Mouse (Mus musculus): Measurements from ENCODE around the gene Ube2v1. TPM values are rescaled to one million over a fixed set of nuclear protein-coding genes. Genes with fewer than 3 reads are reported as not detected.

Gene Ube2v1
- polyA plus RNA-seq, 1 experiment from 2014 or later = 393 TPM

- WGBS = 88% methylated on average over 5 of the region's 5 CpGs
- Histone ChIP-seq H3K4me3 (ENCODE audit: low read length) (no peak overlapping the region), H3K36me3 (ENCODE audit: control insufficient read depth, insufficient read depth, low read length) (no peaks in the 10 kb centered on the region), H3K9ac (ENCODE audit: low read depth, low read length) (no peak overlapping the region), H3K9me3 (ENCODE audit: control insufficient read depth, low read length) (no peaks in the 10 kb centered on the region), H3K27ac (ENCODE audit: low read depth, low read length) (no peak overlapping the region), H3K4me1 (ENCODE audit: control insufficient read depth, insufficient read depth, low read depth, low read length) (no peaks in the 10 kb centered on the region), H3K27me3 (replicated peaks; ENCODE audit: control insufficient read depth, insufficient read depth, low read length) (no peaks in the 10 kb centered on the region), H3K4me2 (ENCODE audit: low read length) (no peak overlapping the region)
- no peak for ATAC-seq
Observed at GRCm38 (mm10) chr2:167668426-167668825, 36.5 kb upstream of the Ube2v1 start.

- no peak overlapping the region for H3K27ac ChIP-seq (ENCODE audit: low read depth, low read length)
- H3K4me1 ChIP-seq (ENCODE audit: control insufficient read depth, insufficient read depth, low read depth, low read length) = peaks cover 3% of the 10 kb centered on the region
- no peaks in the 10 kb centered on the region for H3K9me3 ChIP-seq (ENCODE audit: control insufficient read depth, low read length)
- H3K4me3 ChIP-seq (ENCODE audit: low read length) = no peak overlapping the region
- H3K27me3 ChIP-seq (replicated peaks; ENCODE audit: control insufficient read depth, insufficient read depth, low read length) = no peaks in the 10 kb centered on the region
- WGBS = 84% methylated on average over 18 of the region's 18 CpGs
- no peak for ATAC-seq
- no peaks in the 10 kb centered on the region for H3K36me3 ChIP-seq (ENCODE audit: control insufficient read depth, insufficient read depth, low read length)
- no peak overlapping the region for H3K9ac ChIP-seq (ENCODE audit: low read depth, low read length)
- no peak overlapping the region for H3K4me2 ChIP-seq (ENCODE audit: low read length)
Observed at GRCm38 (mm10) chr2:167665972-167666713, 34.2 kb upstream of the Ube2v1 start.

- Histone ChIP-seq H3K9me3 (ENCODE audit: control insufficient read depth, low read length) (no peaks in the 10 kb centered on the region), H3K4me2 (ENCODE audit: low read length) (no peak overlapping the region), H3K9ac (ENCODE audit: low read depth, low read length) (no peak overlapping the region), H3K27ac (ENCODE audit: low read depth, low read length) (no peak overlapping the region), H3K4me1 (ENCODE audit: control insufficient read depth, insufficient read depth, low read depth, low read length) (peaks cover 21% of the 10 kb centered on the region), H3K27me3 (replicated peaks; ENCODE audit: control insufficient read depth, insufficient read depth, low read length) (no peaks in the 10 kb centered on the region), H3K4me3 (ENCODE audit: low read length) (no peak overlapping the region), H3K36me3 (ENCODE audit: control insufficient read depth, insufficient read depth, low read length) (no peaks in the 10 kb centered on the region)
- WGBS = 53% methylated on average over 6 of the region's 6 CpGs
- no peak for ATAC-seq
Observed at GRCm38 (mm10) chr2:167662713-167663112, 30.8 kb upstream of the Ube2v1 start.

- Histone ChIP-seq H3K27me3 (replicated peaks; ENCODE audit: control insufficient read depth, insufficient read depth, low read length) (no peaks in the 10 kb centered on the region), H3K36me3 (ENCODE audit: control insufficient read depth, insufficient read depth, low read length) (no peaks in the 10 kb centered on the region), H3K27ac (ENCODE audit: low read depth, low read length) (peak within 1 kb of the TSS; percentile 80), H3K4me2 (ENCODE audit: low read length) (peak within 1 kb of the TSS; percentile 98), H3K4me1 (ENCODE audit: control insufficient read depth, insufficient read depth, low read depth, low read length) (peaks cover 21% of the 10 kb centered on the region), H3K9ac (ENCODE audit: low read depth, low read length) (peak within 1 kb of the TSS; percentile 87), H3K9me3 (ENCODE audit: control insufficient read depth, low read length) (no peaks in the 10 kb centered on the region), H3K4me3 (ENCODE audit: low read length) (peak within 1 kb of the TSS; percentile 77)
- WGBS = under 1% methylated on average over 72 of the region's 110 CpGs
- peak; percentile 96 for ATAC-seq
Observed at GRCm38 (mm10) chr2:167661270-167662203, 29.6 kb upstream of the Ube2v1 start, which contains the start of gene Gm20431. Gene Gm20431, minus strand, starts transcription at chr2:167661496.

- peak overlapping the region; percentile 77 for H3K4me3 ChIP-seq (ENCODE audit: low read length)
- peaks cover 21% of the 10 kb centered on the region for H3K4me1 ChIP-seq (ENCODE audit: control insufficient read depth, insufficient read depth, low read depth, low read length)
- peak overlapping the region; percentile 87 for H3K9ac ChIP-seq (ENCODE audit: low read depth, low read length)
- H3K27ac ChIP-seq (ENCODE audit: low read depth, low read length) = no peak overlapping the region
- ATAC-seq = no peak
- no peaks in the 10 kb centered on the region for H3K36me3 ChIP-seq (ENCODE audit: control insufficient read depth, insufficient read depth, low read length)
- under 1% methylated on average over 12 of the region's 12 CpGs for WGBS
- no peaks in the 10 kb centered on the region for H3K9me3 ChIP-seq (ENCODE audit: control insufficient read depth, low read length)
- H3K27me3 ChIP-seq (replicated peaks; ENCODE audit: control insufficient read depth, insufficient read depth, low read length) = no peaks in the 10 kb centered on the region
- peak overlapping the region; percentile 98 for H3K4me2 ChIP-seq (ENCODE audit: low read length)
Observed at GRCm38 (mm10) chr2:167660611-167660971, 28.7 kb upstream of the Ube2v1 start.

DNA sequence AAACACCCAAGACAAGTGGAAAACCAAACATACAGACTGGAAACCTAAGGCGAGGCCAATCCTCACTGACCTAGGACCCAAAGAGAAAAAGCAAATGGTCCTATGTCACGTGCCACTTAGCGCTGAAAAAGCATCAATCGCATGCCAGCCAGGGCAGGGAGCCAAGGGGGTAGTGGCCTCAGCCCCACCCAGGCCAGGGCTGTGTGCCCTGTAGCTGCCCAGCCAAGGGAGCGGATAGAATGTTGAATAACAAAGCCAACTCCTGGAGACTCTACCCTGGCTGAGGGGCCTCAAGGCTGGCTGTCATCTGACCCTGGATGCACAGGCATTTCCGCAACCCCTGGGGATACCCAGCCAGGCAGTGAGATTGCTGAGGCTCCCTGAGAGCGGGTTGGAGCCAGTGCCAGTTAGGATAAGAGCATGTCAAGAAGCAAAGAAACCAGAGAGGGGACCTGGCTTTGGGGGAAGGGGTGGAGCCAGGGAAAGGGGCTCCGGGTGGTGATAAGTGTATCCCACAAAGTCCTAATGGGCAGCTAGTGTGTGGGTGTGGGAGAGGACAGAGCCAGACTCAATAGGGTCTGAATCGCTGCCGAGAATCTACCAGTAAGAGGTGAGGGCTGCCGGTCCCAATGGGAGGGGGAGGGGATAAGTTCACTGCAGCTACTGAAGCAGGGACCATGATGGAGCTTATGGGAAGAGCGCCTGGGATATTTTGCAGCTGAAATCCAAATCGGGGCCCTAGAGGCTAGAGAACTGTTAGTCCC is 28.1 kb upstream of the Ube2v1 start:
- H3K27me3 ChIP-seq (replicated peaks; ENCODE audit: control insufficient read depth, insufficient read depth, low read length) = no peaks in the 10 kb centered on the region
- peak overlapping the region; percentile 98 for H3K4me2 ChIP-seq (ENCODE audit: low read length)
- no peaks in the 10 kb centered on the region for H3K9me3 ChIP-seq (ENCODE audit: control insufficient read depth, low read length)
- H3K9ac ChIP-seq (ENCODE audit: low read depth, low read length) = peak overlapping the region; percentile 87
- no peak for ATAC-seq
- no peaks in the 10 kb centered on the region for H3K36me3 ChIP-seq (ENCODE audit: control insufficient read depth, insufficient read depth, low read length)
- 17% methylated on average over 13 of the region's 13 CpGs for WGBS
- no peak overlapping the region for H3K27ac ChIP-seq (ENCODE audit: low read depth, low read length)
- peak overlapping the region; percentile 77 for H3K4me3 ChIP-seq (ENCODE audit: low read length)
- H3K4me1 ChIP-seq (ENCODE audit: control insufficient read depth, insufficient read depth, low read depth, low read length) = peaks cover 21% of the 10 kb centered on the region

DNA sequence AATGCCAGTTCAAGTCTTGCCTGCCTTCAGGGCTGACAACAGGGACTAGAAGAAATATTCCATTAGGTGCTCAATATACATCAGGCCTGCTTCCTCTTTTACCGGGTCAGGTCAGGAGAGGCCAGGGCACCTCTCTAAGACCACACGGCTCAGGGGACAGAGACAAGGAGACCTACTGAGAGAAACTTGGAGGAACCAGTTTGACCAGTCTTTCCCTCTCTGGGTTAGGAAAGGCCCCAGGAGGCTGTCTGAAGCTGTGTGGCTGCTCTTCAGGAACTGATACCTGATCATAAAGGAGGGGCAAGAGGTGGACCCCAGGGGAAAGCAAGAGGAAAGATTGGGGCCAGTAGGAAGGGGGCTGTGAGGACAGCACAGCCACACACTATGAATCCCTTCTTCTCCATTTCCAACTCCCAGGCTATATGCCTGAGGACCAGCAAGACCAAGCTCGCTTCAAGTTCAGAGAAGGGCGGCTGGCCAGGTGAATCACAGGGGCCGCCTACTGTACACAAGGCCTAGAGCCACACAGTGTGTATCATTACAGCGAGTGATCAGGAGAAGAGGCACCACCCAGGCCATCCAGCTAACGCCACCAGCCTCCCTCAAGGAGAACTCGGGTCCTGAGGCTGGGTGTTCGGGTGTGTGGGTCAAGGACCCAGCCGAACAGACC is 27.4 kb upstream of the Ube2v1 start:
- Histone ChIP-seq H3K4me3 (ENCODE audit: low read length) (peak overlapping the region; percentile 77), H3K27me3 (replicated peaks; ENCODE audit: control insufficient read depth, insufficient read depth, low read length) (no peaks in the 10 kb centered on the region), H3K9me3 (ENCODE audit: control insufficient read depth, low read length) (no peaks in the 10 kb centered on the region), H3K9ac (ENCODE audit: low read depth, low read length) (peak overlapping the region; percentile 87; the same call in 1 of the 2 replicates), H3K4me1 (ENCODE audit: control insufficient read depth, insufficient read depth, low read depth, low read length) (peaks cover 21% of the 10 kb centered on the region), H3K4me2 (ENCODE audit: low read length) (peak overlapping the region; percentile 98), H3K36me3 (ENCODE audit: control insufficient read depth, insufficient read depth, low read length) (no peaks in the 10 kb centered on the region), H3K27ac (ENCODE audit: low read depth, low read length) (no peak overlapping the region)
- ATAC-seq = no peak
- WGBS = 82% methylated on average over 10 of the region's 10 CpGs

DNA sequence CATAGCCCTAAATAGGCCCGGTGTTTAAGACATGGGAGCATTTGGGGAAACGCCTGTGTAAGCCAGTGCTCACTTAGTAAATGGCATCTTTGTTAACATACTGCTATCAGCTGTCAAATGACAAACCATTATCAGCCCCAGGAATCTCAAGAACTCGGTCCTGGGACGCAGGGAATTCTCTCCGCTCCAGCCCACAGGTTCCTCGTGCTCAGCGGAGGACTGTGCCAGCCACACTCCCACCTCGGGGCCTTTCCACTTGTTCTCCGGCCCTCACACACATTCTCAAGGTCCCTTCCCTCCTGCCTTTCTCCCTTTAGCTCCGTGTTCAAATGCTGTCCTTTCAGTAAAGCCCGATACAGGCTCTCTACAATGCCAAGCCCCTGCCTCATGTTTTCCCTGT is 26.8 kb upstream of the Ube2v1 start:
- no peak for ATAC-seq
- H3K27ac ChIP-seq (ENCODE audit: low read depth, low read length) = no peak overlapping the region
- H3K4me2 ChIP-seq (ENCODE audit: low read length) = no peak overlapping the region
- H3K4me1 ChIP-seq (ENCODE audit: control insufficient read depth, insufficient read depth, low read depth, low read length) = peaks cover 21% of the 10 kb centered on the region
- whole genome bisulfite sequencing = 84% methylated on average over 11 of the region's 11 CpGs
- no peak overlapping the region for H3K9ac ChIP-seq (ENCODE audit: low read depth, low read length)
- H3K27me3 ChIP-seq (replicated peaks; ENCODE audit: control insufficient read depth, insufficient read depth, low read length) = no peaks in the 10 kb centered on the region
- H3K4me3 ChIP-seq (ENCODE audit: low read length) = no peak overlapping the region
- no peaks in the 10 kb centered on the region; the same call in 1 of the 2 replicates for H3K36me3 ChIP-seq (ENCODE audit: control insufficient read depth, insufficient read depth, low read length)
- H3K9me3 ChIP-seq (ENCODE audit: control insufficient read depth, low read length) = no peaks in the 10 kb centered on the region

Measured in hindbrain, embryonic 16.5 days (tissue).